Mouse (Mus musculus): ENCODE measurements around the gene Adi1. TPM values are rescaled to one million over a fixed set of nuclear protein-coding genes. Genes with fewer than 3 reads are reported as not detected.

Gene Adi1
- total RNA-seq, 2 experiments from 2014 or later, result 11.9 to 15.9 TPM

- no peak for DNase-seq (ENCODE audit: extremely low spot score in 1 of 2, low spot score in 2 of 2)
- intact Hi-C loops (cut with DNase I), result no loop called here
These were observed 51.2 kb downstream of the Adi1 start for GRCm38 (mm10) chr12:28726204-28726603.

- DNase-seq (ENCODE audit: extremely low spot score in 1 of 2, low spot score in 2 of 2), result no peak
These were observed 52.0 kb downstream of the Adi1 start for GRCm38 (mm10) chr12:28727061-28727460.

More at GRCm38 (mm10) chr12:28727061-28727460, 52.0 kb downstream of the Adi1 start:
- intact Hi-C loops (cut with DNase I), result no loop called here

Small RNA genes within 50 kb of the gene (microRNA-seq; reads per million reads assigned to microRNA genes)
- not detected for gene Mir6937

Other genes with a start within 250 kb of the Adi1 start
- gene Dcdc2c, start 122.8 kb upstream of the Adi1 start, total RNA-seq (2021), result under 1 TPM; 0.45 to 0.88 TPM
- under 1 TPM; 0.60 to 0.85 TPM for gene Allc, start 92.7 kb upstream of the Adi1 start, total RNA-seq (2021)
- under 1 TPM; 0.41 to 0.47 TPM for gene Colec11, start 51.9 kb upstream of the Adi1 start, total RNA-seq (2021)
- gene Rps7, start 39.3 kb upstream of the Adi1 start, total RNA-seq (2021), result 100 to 1,000 TPM; 325 to 344 TPM
- 10 to 100 TPM; 10.9 to 12.6 TPM for gene Rnaseh1, start 25.6 kb upstream of the Adi1 start, total RNA-seq (2021)
- 10 to 100 TPM; 51.2 to 52.9 TPM for gene Trappc12, start 75.2 kb downstream of the Adi1 start, total RNA-seq (2021)
- 10 to 100 TPM; 51.4 to 57.0 TPM for gene Eipr1, start 76.6 kb downstream of the Adi1 start, total RNA-seq (2021)

Measured in left cerebral cortex, postnatal 10 days (tissue).